Mouse (Mus musculus): ENCODE measurements around the gene Fkbp6. TPM values are rescaled to one million over a fixed set of nuclear protein-coding genes. Genes with fewer than 3 reads are reported as not detected.
"Not testable (repeated sequence)": the region's sequence is repeated elsewhere in the genome, so short reads cannot be mapped to it uniquely, and the experiment has no call there.

Gene Fkbp6
- polyA plus RNA-seq, 1 experiment from 2014 or later, result not detected

DNA sequence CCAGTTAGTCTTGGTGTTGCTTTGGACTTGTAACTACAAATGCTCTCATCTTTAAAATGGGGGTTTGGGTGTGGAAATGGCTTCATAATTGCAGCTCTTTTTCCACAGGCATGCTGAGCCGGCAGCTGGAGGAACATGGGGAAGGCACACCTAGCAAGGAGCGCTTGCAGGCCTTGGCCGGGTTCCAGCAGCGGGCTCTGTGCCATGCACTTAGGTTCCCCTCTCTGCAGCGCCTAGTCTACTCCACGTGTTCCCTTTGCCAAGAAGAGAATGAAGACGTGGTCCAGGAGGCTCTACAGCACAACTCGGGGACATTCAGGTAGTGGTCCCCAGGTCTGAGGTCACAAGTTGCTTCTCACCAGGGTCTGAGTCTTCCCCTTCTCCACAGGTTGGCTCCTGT is 25.3 kb upstream of the Fkbp6 start:
- H3K27me3 ChIP-seq (ENCODE audit: control insufficient read depth, insufficient read depth, low read length), result no peaks in the 10 kb centered on the region
- no peak overlapping the region for H3K9ac ChIP-seq (ENCODE audit: low read depth, low read length)
- H3K4me2 ChIP-seq (replicated peaks; ENCODE audit: low read depth, low read length), result no peak overlapping the region
- no peaks in the 10 kb centered on the region for H3K9me3 ChIP-seq (ENCODE audit: control insufficient read depth, low read length)
- peaks cover 82% of the 10 kb centered on the region for H3K36me3 ChIP-seq (ENCODE audit: control insufficient read depth, insufficient read depth, low read length)
- peaks cover 5% of the 10 kb centered on the region for H3K4me1 ChIP-seq (ENCODE audit: control insufficient read depth, insufficient read depth, low read length)
- H3K4me3 ChIP-seq (ENCODE audit: low read length), result no peak overlapping the region
- 87% methylated on average over 8 of the region's 8 CpGs for WGBS
- no peak overlapping the region for H3K27ac ChIP-seq (ENCODE audit: low read depth, low read length)
- no peak for ATAC-seq (ENCODE audit: low FRiP score, low TSS enrichment)

- no peaks in the 10 kb centered on the region for H3K27me3 ChIP-seq (ENCODE audit: control insufficient read depth, insufficient read depth, low read length)
- WGBS, result 94% methylated on average over 5 of the region's 5 CpGs
- H3K27ac ChIP-seq (ENCODE audit: low read depth, low read length), result no peak overlapping the region
- H3K4me3 ChIP-seq (ENCODE audit: low read length), result no peak overlapping the region
- peaks cover 67% of the 10 kb centered on the region for H3K36me3 ChIP-seq (ENCODE audit: control insufficient read depth, insufficient read depth, low read length)
- H3K4me1 ChIP-seq (ENCODE audit: control insufficient read depth, insufficient read depth, low read length), result peaks cover 8% of the 10 kb centered on the region
- no peak for ATAC-seq (ENCODE audit: low FRiP score, low TSS enrichment)
- H3K4me2 ChIP-seq (replicated peaks; ENCODE audit: low read depth, low read length), result no peak overlapping the region
- H3K9me3 ChIP-seq (ENCODE audit: control insufficient read depth, low read length), result no peaks in the 10 kb centered on the region
- no peak overlapping the region for H3K9ac ChIP-seq (ENCODE audit: low read depth, low read length)
These were observed 23.8 kb upstream of the Fkbp6 start for GRCm38 (mm10) chr5:135373601-135374000.

DNA sequence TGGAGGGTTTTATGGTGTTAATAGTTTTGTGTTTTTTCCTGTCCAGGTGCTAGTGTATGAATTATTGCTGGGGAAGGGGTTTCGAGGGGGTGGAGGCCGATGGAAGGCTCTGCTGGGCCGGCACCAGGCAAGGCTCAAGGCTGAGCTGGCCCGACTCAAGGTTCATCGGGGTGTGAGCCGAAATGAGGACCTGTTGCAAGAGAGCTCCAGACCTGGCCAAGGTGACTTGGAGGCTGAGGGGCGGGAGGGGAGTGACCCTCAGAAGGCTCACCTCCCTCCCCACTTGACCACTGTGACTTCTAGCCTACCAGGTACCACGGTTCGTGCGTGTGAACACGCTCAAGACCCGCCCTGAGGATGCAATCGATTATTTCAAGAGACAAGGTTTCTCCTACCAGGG is 21.4 kb upstream of the Fkbp6 start:
- Histone ChIP-seq H3K9me3 (ENCODE audit: control insufficient read depth, low read length) (no peaks in the 10 kb centered on the region), H3K4me3 (ENCODE audit: low read length) (peak overlapping the region; percentile 69; the same call in 1 of the 2 replicates), H3K27ac (ENCODE audit: low read depth, low read length) (no peak overlapping the region), H3K27me3 (ENCODE audit: control insufficient read depth, insufficient read depth, low read length) (no peaks in the 10 kb centered on the region), H3K36me3 (ENCODE audit: control insufficient read depth, insufficient read depth, low read length) (peaks cover 43% of the 10 kb centered on the region), H3K4me1 (ENCODE audit: control insufficient read depth, insufficient read depth, low read length) (peaks cover 8% of the 10 kb centered on the region), H3K4me2 (replicated peaks; ENCODE audit: low read depth, low read length) (no peak overlapping the region), H3K9ac (ENCODE audit: low read depth, low read length) (no peak overlapping the region)
- no peak for ATAC-seq (ENCODE audit: low FRiP score, low TSS enrichment)
- 96% methylated on average over 13 of the region's 13 CpGs for WGBS

- Histone ChIP-seq H3K9me3 (ENCODE audit: control insufficient read depth, low read length) (no peaks in the 10 kb centered on the region), H3K4me2 (replicated peaks; ENCODE audit: low read depth, low read length) (peak within 1 kb of the TSS; percentile 79), H3K4me1 (ENCODE audit: control insufficient read depth, insufficient read depth, low read length) (peaks cover 8% of the 10 kb centered on the region), H3K36me3 (ENCODE audit: control insufficient read depth, insufficient read depth, low read length) (peaks cover 31% of the 10 kb centered on the region), H3K9ac (ENCODE audit: low read depth, low read length) (peak within 1 kb of the TSS; percentile 69), H3K4me3 (ENCODE audit: low read length) (peak within 1 kb of the TSS; percentile 69), H3K27ac (ENCODE audit: low read depth, low read length) (peak within 1 kb of the TSS; percentile 80), H3K27me3 (ENCODE audit: control insufficient read depth, insufficient read depth, low read length) (no peaks in the 10 kb centered on the region)
- under 1% methylated on average over 61 of the region's 64 CpGs for WGBS
- ATAC-seq (ENCODE audit: low FRiP score, low TSS enrichment), result peak; percentile 71
These were observed 20.2 kb upstream of the Fkbp6 start, which contains the start of gene Nsun5 for GRCm38 (mm10) chr5:135369787-135370654. Gene Nsun5, plus strand, starts transcription at chr5:135369953.

DNA sequence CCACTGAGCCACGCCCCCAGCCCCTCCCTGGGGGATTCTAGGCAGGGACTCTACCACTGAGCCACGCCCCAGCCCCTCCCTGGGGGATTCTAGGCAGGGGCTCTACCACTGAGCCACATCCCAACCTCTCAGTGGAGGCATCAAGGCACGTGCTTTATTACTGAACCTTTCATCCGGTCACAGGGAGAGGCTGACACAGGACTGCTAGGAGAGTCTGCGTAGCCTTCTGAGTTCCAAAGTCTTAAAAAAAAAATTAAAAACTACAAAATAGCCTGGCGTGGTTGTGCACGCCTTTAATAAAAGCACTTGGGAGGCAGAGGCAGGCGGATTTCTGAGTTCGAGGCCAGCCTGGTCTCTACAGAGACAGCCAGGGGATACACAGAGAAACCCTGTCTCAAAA is 19.4 kb upstream of the Fkbp6 start:
- not testable (repeated sequence) for H3K4me1 ChIP-seq (ENCODE audit: control insufficient read depth, insufficient read depth, low read length); ATAC-seq (ENCODE audit: low FRiP score, low TSS enrichment); H3K9me3 ChIP-seq (ENCODE audit: control insufficient read depth, low read length); H3K27me3 ChIP-seq (ENCODE audit: control insufficient read depth, insufficient read depth, low read length)
- WGBS, result 59% methylated on average over 9 of the region's 9 CpGs
- Histone ChIP-seq H3K4me3 (ENCODE audit: low read length) (peak overlapping the region; percentile 69), H3K9ac (ENCODE audit: low read depth, low read length) (peak overlapping the region; percentile 69; the same call in 1 of the 2 replicates), H3K4me2 (replicated peaks; ENCODE audit: low read depth, low read length) (peak overlapping the region; percentile 79), H3K36me3 (ENCODE audit: control insufficient read depth, insufficient read depth, low read length) (peaks cover 23% of the 10 kb centered on the region), H3K27ac (ENCODE audit: low read depth, low read length) (peak overlapping the region; percentile 80)

GRCm38 (mm10) chr5:135368312-135368711 is 18.5 kb upstream of the Fkbp6 start:
- ATAC-seq (ENCODE audit: low FRiP score, low TSS enrichment), result no peak
- H3K4me1 ChIP-seq (ENCODE audit: control insufficient read depth, insufficient read depth, low read length), result peaks cover 8% of the 10 kb centered on the region
- WGBS, result 88% methylated on average over 6 of the region's 6 CpGs
- no peak overlapping the region for H3K4me2 ChIP-seq (replicated peaks; ENCODE audit: low read depth, low read length)
- H3K9me3 ChIP-seq (ENCODE audit: control insufficient read depth, low read length), result no peaks in the 10 kb centered on the region
- no peak overlapping the region for H3K9ac ChIP-seq (ENCODE audit: low read depth, low read length)
- no peaks in the 10 kb centered on the region for H3K27me3 ChIP-seq (ENCODE audit: control insufficient read depth, insufficient read depth, low read length)
- no peak overlapping the region for H3K27ac ChIP-seq (ENCODE audit: low read depth, low read length)
- H3K36me3 ChIP-seq (ENCODE audit: control insufficient read depth, insufficient read depth, low read length), result peaks cover 14% of the 10 kb centered on the region
- no peak overlapping the region for H3K4me3 ChIP-seq (ENCODE audit: low read length)

GRCm38 (mm10) chr5:135367841-135368240 is 18.0 kb upstream of the Fkbp6 start:
- WGBS, result 53% methylated on average over 6 of the region's 6 CpGs
- Histone ChIP-seq H3K9me3 (ENCODE audit: control insufficient read depth, low read length) (no peaks in the 10 kb centered on the region), H3K4me2 (replicated peaks; ENCODE audit: low read depth, low read length) (no peak overlapping the region), H3K36me3 (ENCODE audit: control insufficient read depth, insufficient read depth, low read length) (peaks cover 11% of the 10 kb centered on the region; the same call in 1 of the 2 replicates), H3K9ac (ENCODE audit: low read depth, low read length) (no peak overlapping the region), H3K4me1 (ENCODE audit: control insufficient read depth, insufficient read depth, low read length) (peaks cover 8% of the 10 kb centered on the region), H3K4me3 (ENCODE audit: low read length) (no peak overlapping the region), H3K27me3 (ENCODE audit: control insufficient read depth, insufficient read depth, low read length) (no peaks in the 10 kb centered on the region), H3K27ac (ENCODE audit: low read depth, low read length) (no peak overlapping the region)
- no peak for ATAC-seq (ENCODE audit: low FRiP score, low TSS enrichment)

GRCm38 (mm10) chr5:135363540-135363939 is 13.7 kb upstream of the Fkbp6 start:
- WGBS, result 29% methylated on average over 12 of the region's 12 CpGs
- ATAC-seq (ENCODE audit: low FRiP score, low TSS enrichment), result peak; percentile 51; the same call in 1 of the 2 replicates
- Histone ChIP-seq H3K4me1 (ENCODE audit: control insufficient read depth, insufficient read depth, low read length) (no peaks in the 10 kb centered on the region), H3K9ac (ENCODE audit: low read depth, low read length) (no peak overlapping the region), H3K4me3 (ENCODE audit: low read length) (no peak overlapping the region), H3K27me3 (ENCODE audit: control insufficient read depth, insufficient read depth, low read length) (no peaks in the 10 kb centered on the region), H3K9me3 (ENCODE audit: control insufficient read depth, low read length) (no peaks in the 10 kb centered on the region), H3K27ac (ENCODE audit: low read depth, low read length) (no peak overlapping the region), H3K4me2 (replicated peaks; ENCODE audit: low read depth, low read length) (no peak overlapping the region), H3K36me3 (ENCODE audit: control insufficient read depth, insufficient read depth, low read length) (no peaks in the 10 kb centered on the region)

- no peaks in the 10 kb centered on the region for H3K36me3 ChIP-seq (ENCODE audit: control insufficient read depth, insufficient read depth, low read length)
- H3K4me2 ChIP-seq (replicated peaks; ENCODE audit: low read depth, low read length), result no peak overlapping the region
- no peaks in the 10 kb centered on the region for H3K27me3 ChIP-seq (ENCODE audit: control insufficient read depth, insufficient read depth, low read length)
- H3K9me3 ChIP-seq (ENCODE audit: control insufficient read depth, low read length), result no peaks in the 10 kb centered on the region
- 95% methylated on average over 3 of the region's 3 CpGs for WGBS
- H3K27ac ChIP-seq (ENCODE audit: low read depth, low read length), result no peak overlapping the region
- no peak overlapping the region for H3K4me3 ChIP-seq (ENCODE audit: low read length)
- H3K9ac ChIP-seq (ENCODE audit: low read depth, low read length), result no peak overlapping the region
- no peaks in the 10 kb centered on the region for H3K4me1 ChIP-seq (ENCODE audit: control insufficient read depth, insufficient read depth, low read length)
- ATAC-seq (ENCODE audit: low FRiP score, low TSS enrichment), result no peak
These were observed 12.7 kb upstream of the Fkbp6 start for GRCm38 (mm10) chr5:135362572-135362971.
